Mouse (Mus musculus) thymus, adult 18-20 months (tissue): ENCODE measurements at regions not wholly inside any gene's neighbourhood (a gene's known extent, or its start where the extent isn't known, plus 50 kb on each side); places are given as distances from the start of the nearest gene placed in this dataset.

Source experiments
- DNase-seq, 2 experiments: peaks; one replicate each; pipeline ENCODE4 v3.0.0; 2022; ENCODE audit warnings: mixed read lengths in 2 of 2

- no peak for DNase-seq
Observed at GRCm38 (mm10) chr16:50095858-50096551, 295.7 kb downstream of the Cd47 start.

- DNase-seq, result no peak
Observed at GRCm38 (mm10) chr16:50096563-50096962, 296.2 kb downstream of the Cd47 start.

- no peak for DNase-seq
Observed at GRCm38 (mm10) chr16:50103340-50103739, 303.0 kb downstream of the Cd47 start.

- peak; percentile 14 to 17 for DNase-seq
Observed at GRCm38 (mm10) chr16:50118150-50118549, 314.0 kb downstream of the Bbx start.

GRCm38 (mm10) chr16:50122460-50122859 lies 309.7 kb downstream of the Bbx start:
- no peak for DNase-seq

GRCm38 (mm10) chr16:50124646-50125045 lies 307.5 kb downstream of the Bbx start:
- no peak for DNase-seq

GRCm38 (mm10) chr16:50125564-50125963 lies 306.6 kb downstream of the Bbx start:
- no peak for DNase-seq

GRCm38 (mm10) chr16:50131406-50131805 lies 300.8 kb downstream of the Bbx start:
- DNase-seq, result no peak
